8 mouse cellular contexts compared by ENCODE assay signal in the genomic region with DNA sequence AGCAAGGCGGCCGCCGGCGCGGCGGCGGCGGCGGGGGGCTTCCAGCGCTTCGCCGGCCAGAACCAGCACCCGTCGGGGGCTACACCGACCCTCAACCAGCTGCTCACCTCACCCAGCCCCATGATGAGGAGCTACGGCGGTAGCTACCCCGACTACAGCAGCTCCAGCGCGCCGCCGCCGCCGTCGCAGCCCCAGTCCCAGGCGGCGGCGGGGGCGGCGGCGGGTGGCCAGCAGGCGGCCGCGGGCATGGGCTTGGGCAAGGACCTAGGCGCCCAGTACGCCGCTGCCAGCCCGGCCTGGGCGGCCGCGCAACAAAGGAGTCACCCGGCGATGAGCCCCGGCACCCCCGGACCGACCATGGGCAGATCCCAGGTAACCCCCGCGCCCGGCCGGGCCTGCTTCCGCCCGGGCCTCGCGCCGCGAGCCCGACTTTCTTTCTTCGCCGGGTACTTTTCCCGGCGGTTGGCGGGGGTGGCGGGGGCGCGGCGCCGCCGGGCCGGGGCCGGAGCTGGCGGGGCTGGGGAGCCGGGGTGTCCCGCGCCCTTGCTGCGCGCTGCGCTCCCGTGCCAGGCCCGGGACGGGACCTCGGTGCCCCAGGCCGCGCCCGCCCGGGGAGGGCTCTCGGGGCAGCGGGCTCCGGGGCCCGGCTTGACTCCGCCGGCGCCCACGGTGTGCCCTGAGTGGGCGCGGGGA. TPM values are rescaled to one million over a fixed set of nuclear protein-coding genes. Genes with fewer than 3 reads are reported as not detected.
DNase-seq lines count a peak whose midpoint lies in the region; ATAC-seq and TF ChIP-seq lines count a peak whose summit lies in the region.

No protein-coding gene starts in this region.

- peak overlapping the region; percentile 82 for H3K4me3 ChIP-seq in G1E (ENCODE audit: low read depth, low read length)
- H3K4me3 ChIP-seq in lung, postnatal 0 days (ENCODE audit: low read depth, low read length) = peak overlapping the region; percentile 95

- no peak for TF ChIP-seq CTCF in G1E (IDR thresholded peaks at IDR 0.05; ENCODE audit: low read depth, low read length)
- 0 out of 2 replicates have a peak, but pooled peaks have one; percentile 17 for TF ChIP-seq CTCF in lung, postnatal 0 days (IDR thresholded peaks at IDR 0.05)

- no peak for ATAC-seq in G1E (ENCODE audit: extremely low read depth, insufficient number of reproducible peaks, low FRiP score, poor library complexity, severe bottlenecking)
- peak; percentile 41 for ATAC-seq in lung, postnatal 0 days

- H3K27ac ChIP-seq in lung, postnatal 0 days (ENCODE audit: low read length) = peak overlapping the region; percentile 99

- peaks cover 21% of the 10 kb centered on the region for H3K4me1 ChIP-seq in G1E (ENCODE audit: insufficient read depth, low read depth, low read length)
- H3K4me1 ChIP-seq in lung, postnatal 0 days (ENCODE audit: insufficient read depth, low read depth, low read length) = 0 out of 2 replicates have a peak, but pooled peaks cover 8% of the 10 kb centered on the region

- DNase-seq in B cell, adult 2 months = peak; percentile 70 to 76
- DNase-seq in G1E (ENCODE audit: low spot score) = peak; percentile 53
- peak; percentile 75 to 78 for DNase-seq in cerebellum, postnatal 25 days
- peak; percentile 45 to 57 for DNase-seq in gastrocnemius, postnatal 4 days (ENCODE audit: low spot score in 2 of 2)
- peak; percentile 71 for DNase-seq in kidney, adult 18-20 months
- peak; percentile 49 for DNase-seq in lung, postnatal 0 days (ENCODE audit: low spot score)
- DNase-seq in spleen, adult 12 weeks (ENCODE audit: low spot score) = peak; percentile 47
- no peak for DNase-seq in frontal cortex, adult 2 months (ENCODE audit: extremely low spot score in 1 of 2, low spot score in 1 of 2)

- H3K36me3 ChIP-seq in G1E (replicated peaks) = peaks cover 9% of the 10 kb centered on the region
- no peaks in the 10 kb centered on the region for H3K36me3 ChIP-seq in lung, postnatal 0 days (ENCODE audit: insufficient read depth, low read length)

- H3K9ac ChIP-seq in lung, postnatal 0 days (replicated peaks; ENCODE audit: low read depth) = peak overlapping the region; percentile 93

- no peak for TF ChIP-seq EP300 in lung, postnatal 0 days (IDR thresholded peaks at IDR 0.05)

- H3K4me2 ChIP-seq in lung, postnatal 0 days (replicated peaks; ENCODE audit: low read depth, low read length) = peak overlapping the region; percentile 85

- WGBS in lung, postnatal 0 days = 0% methylated on average over 35 of the region's 95 CpGs

- no peaks in the 10 kb centered on the region for H3K9me3 ChIP-seq in G1E (replicated peaks)
- no peaks in the 10 kb centered on the region for H3K9me3 ChIP-seq in lung, postnatal 0 days (ENCODE audit: low read length)

- no peaks in the 10 kb centered on the region for H3K27me3 ChIP-seq in G1E (ENCODE audit: insufficient read depth, low read length)
- H3K27me3 ChIP-seq in lung, postnatal 0 days (replicated peaks; ENCODE audit: insufficient read depth, low read length) = no peaks in the 10 kb centered on the region

RNA-seq across cellular contexts. Expression of gene Arid1b, which starts 2.1 kb away (rescaled TPM):
- total RNA-seq in G1E (2014; fragmentation: Nextera tagmentation) = 37.0 and 49.1 TPM in 2 replicates
- 11.6 and 12.2 TPM in 2 replicates for total RNA-seq in G1E (2017)
- polyA plus RNA-seq in G1E (2012) = 32.4 and 45.0 TPM in 2 replicates
- 10 to 100 TPM; 52.9 to 53.0 TPM for total RNA-seq in gastrocnemius, postnatal 4 days (2021)
- polyA plus RNA-seq in lung, postnatal 0 days (2015; fragmentation: Nextera tagmentation; extraction: Ambion mirVana) = 7.2 and 8.8 TPM in 2 replicates
- polyA plus RNA-seq in frontal cortex, adult 2 months (2012; rRNA removed) = 25.7 and 27.9 TPM in 2 replicates

Comparison
In these comparisons a context has a peak if more than half of its experiments do, and no peak if none do; other contexts are left out.
1. DNase-seq: peak in B cell, adult 2 months (2 of 2), G1E (single experiment), cerebellum, postnatal 25 days (2 of 2), gastrocnemius, postnatal 4 days (2 of 2), kidney, adult 18-20 months (single experiment), lung, postnatal 0 days (single experiment) and spleen, adult 12 weeks (single experiment); none in frontal cortex, adult 2 months (0 of 2).